Mouse (Mus musculus) heart, adult 2 months (tissue): Measurements from ENCODE around the gene Erich6b. TPM values are rescaled to one million over a fixed set of nuclear protein-coding genes. Genes with fewer than 3 reads are reported as not detected.

Source experiments
- DNase-seq, 2 experiments: peaks; one replicate each; pipeline ENCODE4 v3.0.0; 2021
- H3K27ac ChIP-seq: fragments of 200-600 bp; 2 replicates; pipeline ENCODE4 v1.8.1; 2022
- H3K27me3 ChIP-seq: fragments of 200-500 bp; 2 replicates; pipeline ENCODE4 v1.6.1; 2012; ENCODE audit warnings: mild to moderate bottlenecking, low read length, inconsistent platforms, mixed read lengths; ENCODE audit not compliant: control insufficient read depth, insufficient read depth
- H3K36me3 ChIP-seq: fragments of 200-500 bp; 2 replicates; pipeline ENCODE4 v1.6.1; 2012; ENCODE audit warnings: low read length, inconsistent platforms; ENCODE audit not compliant: control insufficient read depth, insufficient read depth
- H3K4me1 ChIP-seq: fragments of 200-500 bp; 2 replicates; pipeline ENCODE4 v1.6.1; 2011; ENCODE audit warnings: low read length; ENCODE audit not compliant: control insufficient read depth, insufficient read depth
- H3K4me3 ChIP-seq: fragments of 200-600 bp; 2 replicates; pipeline ENCODE4 v1.8.1; 2022
- H3K79me2 ChIP-seq: fragments of 200-500 bp; replicated peaks from 2 replicates; pipeline ENCODE4 v1.6.1; 2012; ENCODE audit warnings: mild to moderate bottlenecking, inconsistent platforms, low read length, moderate library complexity, mixed read lengths; ENCODE audit not compliant: control insufficient read depth, insufficient read depth
- H3K9ac ChIP-seq: fragments of 200-500 bp; 2 replicates; pipeline ENCODE4 v1.6.1; 2012; ENCODE audit warnings: low read depth, mild to moderate bottlenecking, control low read depth, inconsistent platforms, low read length, mixed read lengths
- CTCF ChIP-seq: fragments of 200-600 bp; IDR thresholded peaks from 2 replicates; pipeline ENCODE4 v1.8.1; 2022; ENCODE audit warnings: antibody characterized with exemption, mild to moderate bottlenecking, moderate library complexity
- EP300 ChIP-seq: fragments of 200-500 bp; IDR thresholded peaks from 2 replicates; pipeline ENCODE4 v1.6.1; 2011; ENCODE audit warnings: low read depth, low read length, control low read depth; ENCODE audit not compliant: insufficient read depth
- POLR2A ChIP-seq: fragments of 200-500 bp; IDR thresholded peaks from 2 replicates; pipeline ENCODE4 v1.6.1; 2011; ENCODE audit warnings: mild to moderate bottlenecking, low read depth, low read length, control low read depth; ENCODE audit not compliant: insufficient read depth
- WGBS: fragments of 180-500 bp; shearing (Covaris S2); methylation state at CpG from one replicate; pipeline ENCODE4 v1.1.7; 2018; 5-methylcytosine and 5-hydroxymethylcytosine counted together
- intact Hi-C: fragments of 180-260 bp; cut with DNase I; formaldehyde crosslinking; loops from one replicate; pipeline ENCODE4 v1.15.1; 2025
- polyA plus RNA-seq: library from polyadenylated mRNA; depleted of rRNA; stranded (reverse); fragments of >200 nt; gene quantifications from 2 replicates; pipeline ENCODE4 v1.2.3, GENCODE M21; 2012
- total RNA-seq, 2 experiments: library from RNA; stranded (reverse); gene quantifications; 2 replicates each; pipeline ENCODE4 v1.2.3; 2021

The Erich6b gene
- total and polyA plus RNA-seq, 3 experiments, result not detected

DNA sequence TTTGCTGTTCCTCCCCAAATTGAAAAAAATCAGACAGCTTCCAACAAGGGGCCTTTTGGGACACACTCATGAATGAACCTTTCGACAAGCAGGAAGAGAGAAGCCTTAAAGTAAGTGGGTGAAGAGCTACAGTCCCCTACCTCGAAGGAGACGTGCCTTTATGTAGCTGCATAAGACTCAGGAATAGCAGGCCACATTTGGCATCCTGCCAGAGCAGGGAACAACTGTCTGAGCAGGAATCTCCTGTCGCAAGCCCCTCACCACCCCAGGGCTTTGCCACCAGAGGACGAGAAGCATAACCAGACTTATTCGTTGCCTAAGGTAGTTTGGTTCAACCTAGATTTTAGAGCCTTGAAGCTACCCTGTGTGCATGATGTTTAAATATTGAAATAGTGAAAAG is 34.3 kb downstream of the Erich6b start:
- H3K9ac ChIP-seq, result no peak overlapping the region
- no peak for DNase-seq
- TF ChIP-seq CTCF (no peak), POLR2A (no peak), EP300 (no peak)
- no peak overlapping the region for H3K4me3 ChIP-seq
- no peaks in the 10 kb centered on the region for H3K79me2 ChIP-seq
- H3K36me3 ChIP-seq, result no peaks in the 10 kb centered on the region
- 37% methylated on average over 6 of the region's 6 CpGs for WGBS
- no peaks in the 10 kb centered on the region for H3K27me3 ChIP-seq
- intact Hi-C loops, result no loop called here
- no peak overlapping the region for H3K27ac ChIP-seq
- no peaks in the 10 kb centered on the region for H3K4me1 ChIP-seq

DNA sequence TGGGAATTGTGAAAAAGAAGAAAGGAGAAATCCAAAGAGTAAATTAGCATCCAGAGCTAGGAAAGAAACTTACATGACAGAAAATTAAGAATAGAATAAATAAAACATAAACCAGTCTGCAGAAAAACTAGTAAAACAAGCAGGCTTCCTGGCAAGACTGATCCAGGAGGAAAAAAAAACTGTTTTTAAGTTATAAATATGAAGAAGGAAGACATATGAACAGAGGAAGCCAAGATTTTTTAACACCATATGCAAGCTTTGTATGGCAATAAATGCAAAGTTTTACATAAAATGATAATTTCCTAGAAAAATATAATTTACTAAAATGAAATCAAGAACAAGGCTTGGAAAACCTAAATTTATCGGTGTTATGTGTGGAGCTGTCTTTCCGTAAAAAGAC is 48.4 kb downstream of the Erich6b start:
- Histone ChIP-seq H3K4me3 (no peak overlapping the region), H3K36me3 (no peaks in the 10 kb centered on the region), H3K9ac (no peak overlapping the region), H3K79me2 (no peaks in the 10 kb centered on the region), H3K27ac (no peak overlapping the region), H3K27me3 (no peaks in the 10 kb centered on the region), H3K4me1 (no peaks in the 10 kb centered on the region)
- 90% methylated on average over 2 of the region's 2 CpGs for WGBS
- TF ChIP-seq POLR2A (no peak), EP300 (no peak), CTCF (no peak)
- intact Hi-C loops, result no loop called here
- DNase-seq, result no peak

DNA sequence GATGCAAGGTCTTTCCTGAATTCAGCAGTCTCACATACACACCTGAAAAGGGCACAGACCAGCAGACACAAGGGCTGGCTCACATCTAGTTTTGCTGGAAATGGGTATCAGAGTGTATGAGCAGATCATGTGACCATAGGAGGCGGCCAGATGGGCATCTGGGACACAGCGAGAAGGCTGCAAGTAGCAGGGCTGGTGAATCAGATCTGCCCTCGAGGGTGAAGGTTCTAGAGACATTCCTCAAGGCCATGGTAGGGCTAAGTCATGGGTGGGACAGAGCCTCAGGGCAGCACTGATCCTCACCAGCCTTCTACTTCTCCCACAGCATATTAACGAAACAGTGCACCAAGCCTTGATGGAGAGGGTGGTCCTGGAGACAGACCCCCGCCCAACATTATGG is 54.0 kb downstream of the Erich6b start:
- no peaks in the 10 kb centered on the region for H3K4me1 ChIP-seq
- no peaks in the 10 kb centered on the region for H3K27me3 ChIP-seq
- no peak overlapping the region for H3K27ac ChIP-seq
- intact Hi-C loops, result no loop called here
- DNase-seq, result no peak
- WGBS, result 76% methylated on average over 5 of the region's 5 CpGs
- H3K9ac ChIP-seq, result no peak overlapping the region
- H3K36me3 ChIP-seq, result no peaks in the 10 kb centered on the region
- TF ChIP-seq CTCF (no peak), EP300 (no peak), POLR2A (no peak)
- no peaks in the 10 kb centered on the region for H3K79me2 ChIP-seq
- no peak overlapping the region for H3K4me3 ChIP-seq

DNA sequence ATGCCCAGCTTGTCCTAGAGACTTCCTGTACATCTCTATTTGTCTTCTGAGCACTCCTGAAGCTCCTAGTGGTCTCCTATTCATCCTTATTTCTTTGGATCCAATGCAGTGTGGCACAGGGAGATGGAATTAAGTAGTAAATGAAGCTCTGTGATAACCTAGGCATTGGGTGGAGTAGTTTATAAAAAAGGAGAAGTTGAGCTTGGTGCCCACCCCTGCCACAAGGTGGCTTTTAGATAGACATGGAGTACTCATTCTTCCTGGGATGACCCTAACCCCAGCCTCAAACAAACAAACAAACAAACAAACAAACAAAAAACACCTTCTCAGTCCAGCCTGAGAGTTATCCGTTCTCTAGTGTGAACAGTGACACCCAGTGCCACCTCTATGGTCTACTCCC is 55.9 kb downstream of the Erich6b start:
- no peaks in the 10 kb centered on the region for H3K36me3 ChIP-seq
- TF ChIP-seq EP300, result no peak
- no peak for TF ChIP-seq POLR2A
- TF ChIP-seq CTCF, result no peak
- H3K79me2 ChIP-seq, result no peaks in the 10 kb centered on the region
- no peaks in the 10 kb centered on the region for H3K4me1 ChIP-seq
- H3K4me3 ChIP-seq, result no peak overlapping the region
- no peak for DNase-seq
- H3K27ac ChIP-seq, result no peak overlapping the region
- 90% methylated on average over 1 of the region's 1 CpGs for WGBS
- intact Hi-C loops, result no loop called here
- no peak overlapping the region for H3K9ac ChIP-seq
- no peaks in the 10 kb centered on the region for H3K27me3 ChIP-seq

GRCm38 (mm10) chr14:75706647-75707046 is 64.6 kb downstream of the Erich6b start:
- no peak for DNase-seq
- TF ChIP-seq CTCF (no peak), EP300 (no peak), POLR2A (no peak)
- Histone ChIP-seq H3K27me3 (no peaks in the 10 kb centered on the region), H3K36me3 (peaks cover 4% of the 10 kb centered on the region; the same call in 1 of the 2 replicates), H3K27ac (no peak overlapping the region), H3K79me2 (no peaks in the 10 kb centered on the region), H3K9ac (no peak overlapping the region), H3K4me3 (no peak overlapping the region), H3K4me1 (no peaks in the 10 kb centered on the region)
- intact Hi-C loops, result no loop called here
- WGBS, result 67% methylated on average over 4 of the region's 4 CpGs

GRCm38 (mm10) chr14:75707771-75708170 is 65.7 kb downstream of the Erich6b start:
- no peak for DNase-seq
- Histone ChIP-seq H3K79me2 (no peaks in the 10 kb centered on the region), H3K9ac (no peak overlapping the region), H3K27me3 (no peaks in the 10 kb centered on the region), H3K27ac (no peak overlapping the region), H3K4me3 (no peak overlapping the region), H3K36me3 (peaks cover 4% of the 10 kb centered on the region; the same call in 1 of the 2 replicates), H3K4me1 (no peaks in the 10 kb centered on the region)
- 89% methylated on average over 7 of the region's 7 CpGs for WGBS
- TF ChIP-seq EP300 (no peak), CTCF (no peak), POLR2A (no peak)
- intact Hi-C loops, result no loop called here

DNA sequence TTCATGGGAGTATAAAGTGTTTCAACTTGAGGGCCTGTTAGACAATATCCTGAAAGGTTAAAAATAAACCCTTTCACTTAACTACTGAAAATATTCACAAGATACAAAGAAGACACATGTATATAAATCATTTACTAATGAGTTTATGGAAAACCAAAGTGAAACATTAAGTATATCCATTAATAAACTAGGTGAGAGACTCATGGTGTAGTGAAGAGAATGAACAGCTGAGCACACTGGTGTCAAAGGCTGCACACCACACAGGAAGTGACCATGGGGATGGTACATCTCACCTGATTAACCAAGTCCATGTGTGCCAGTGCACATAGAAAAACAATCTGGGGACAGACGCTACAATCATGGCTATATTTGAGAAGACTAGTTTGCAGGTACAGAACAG is 66.9 kb downstream of the Erich6b start:
- H3K36me3 ChIP-seq, result peaks cover 4% of the 10 kb centered on the region; the same call in 1 of the 2 replicates
- WGBS, result 82% methylated on average over 1 of the region's 1 CpGs

More for the DNA sequence above, 66.9 kb downstream of the Erich6b start:
- H3K27me3 ChIP-seq, result no peaks in the 10 kb centered on the region
- H3K4me3 ChIP-seq, result no peak overlapping the region
- H3K79me2 ChIP-seq, result no peaks in the 10 kb centered on the region
- H3K9ac ChIP-seq, result no peak overlapping the region
- no peak overlapping the region for H3K27ac ChIP-seq
- TF ChIP-seq EP300 (no peak), CTCF (no peak), POLR2A (no peak)
- H3K4me1 ChIP-seq, result no peaks in the 10 kb centered on the region
- intact Hi-C loops, result no loop called here
- no peak for DNase-seq
